Mouse (Mus musculus) embryo, embryonic 11 days (tissue): ENCODE measurements around the gene Macf1.

ENCODE experiments used
- DNase-seq: peaks from one replicate; pipeline ENCODE4 v3.0.0-alpha.2; 2015

Gene Macf1

DNA sequence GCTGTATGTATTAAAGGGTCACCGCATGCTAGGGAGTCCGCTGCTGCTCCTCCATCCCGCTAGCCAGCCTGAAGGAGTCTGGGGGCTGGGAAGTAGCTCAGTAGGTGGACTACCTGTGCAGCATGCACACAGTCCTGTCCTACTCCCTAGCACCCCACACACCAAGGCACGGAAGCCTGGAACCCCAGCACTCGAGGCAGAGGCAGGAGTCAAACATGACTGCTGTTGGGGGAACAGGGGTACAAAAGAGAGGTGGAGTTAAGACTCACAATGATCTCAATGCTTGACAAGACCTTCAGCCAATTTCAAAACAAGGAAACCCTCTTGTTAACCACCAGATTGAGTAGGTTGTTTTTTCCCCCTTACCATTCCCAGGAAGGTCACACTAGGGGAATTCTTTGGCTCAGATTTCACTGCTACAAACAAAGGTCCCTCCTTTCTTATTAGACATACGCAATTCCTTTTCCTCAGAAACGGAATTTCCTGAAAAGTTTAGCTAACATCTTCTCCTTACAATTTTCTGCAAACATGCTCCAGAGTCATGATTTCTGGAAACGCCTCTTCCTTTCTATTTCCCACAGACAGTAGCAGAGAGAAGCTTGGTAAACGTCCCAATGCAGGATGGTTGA, 256.8 kb downstream of the Macf1 start:
- no peak for DNase-seq

DNA sequence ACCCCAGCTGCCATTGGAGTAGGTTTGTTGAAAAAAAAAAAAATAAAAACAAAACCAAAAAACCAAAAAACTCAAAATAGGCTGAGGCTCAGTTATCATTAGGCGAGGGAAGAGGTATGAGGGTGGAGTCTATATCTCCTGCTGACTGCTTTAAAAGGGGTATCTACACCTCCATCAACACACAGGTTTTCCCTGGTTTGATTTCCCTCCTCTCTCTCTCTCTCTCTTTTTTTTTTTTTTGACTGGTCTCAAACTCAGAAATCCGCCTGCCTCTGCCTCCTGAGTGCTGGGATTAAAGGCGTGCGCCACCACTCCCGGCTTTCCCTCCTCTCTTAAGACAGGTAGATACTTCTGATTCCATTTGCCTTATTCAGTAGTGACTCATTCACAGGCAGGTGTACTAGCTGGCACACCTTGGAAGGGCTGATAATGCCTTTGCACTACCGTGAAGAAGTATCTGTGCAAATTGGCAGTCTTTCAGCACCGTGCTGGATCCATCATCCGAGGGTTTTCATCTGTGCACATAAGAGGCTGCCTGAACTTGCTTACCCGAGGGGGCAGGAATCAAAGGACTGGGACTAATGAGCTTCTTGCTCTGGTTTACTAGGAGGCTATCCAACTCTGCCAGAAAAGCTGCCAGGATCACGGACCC, 257.6 kb downstream of the Macf1 start:
- DNase-seq = no peak

DNA sequence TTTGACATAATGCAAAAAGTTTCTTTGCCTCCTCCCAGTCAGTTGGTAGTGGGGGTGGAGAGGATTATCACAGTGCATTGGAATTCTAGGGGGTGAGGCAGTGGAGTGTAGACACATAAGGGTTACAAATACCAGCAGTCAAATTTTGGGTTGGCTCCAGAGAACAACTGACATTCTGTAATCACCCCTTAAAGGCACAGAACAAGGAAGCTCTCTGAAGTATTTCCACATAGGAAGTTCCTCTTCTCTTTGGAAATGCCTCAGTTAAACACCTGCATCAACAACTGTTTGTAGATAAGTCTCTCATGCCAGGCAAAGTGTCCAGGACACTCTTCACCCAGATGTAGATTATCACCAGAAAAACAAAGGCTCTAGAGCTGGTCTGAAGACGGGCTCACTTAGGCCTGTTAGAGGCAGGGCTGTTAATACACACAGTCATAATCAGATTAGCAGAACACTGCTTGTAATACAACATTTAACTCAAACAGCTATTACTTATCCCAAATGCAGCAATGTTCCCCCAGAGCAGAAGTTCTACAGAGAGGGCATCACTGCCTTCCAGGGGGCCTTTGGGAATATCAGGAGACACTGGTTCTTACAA, 258.4 kb downstream of the Macf1 start:
- DNase-seq = no peak

DNA sequence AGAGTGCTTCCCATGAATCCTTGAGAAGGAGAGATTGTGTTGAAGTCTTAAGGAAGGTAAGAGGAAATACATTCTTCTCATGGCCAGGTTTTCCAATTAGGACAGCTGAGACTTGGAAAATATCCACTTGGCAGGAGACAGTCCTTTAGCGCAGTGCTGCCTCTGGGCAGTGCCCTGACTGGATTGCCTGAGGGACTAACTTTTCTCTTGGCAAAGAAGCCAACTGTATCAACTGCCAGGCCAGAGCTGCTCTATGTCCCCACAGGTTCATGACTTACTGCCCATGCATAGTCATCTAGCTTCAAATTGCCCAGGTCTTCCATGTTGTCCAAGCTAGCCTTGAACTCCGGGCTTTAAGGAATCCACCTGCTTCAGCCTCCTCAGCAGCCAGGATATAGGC, 260.1 kb downstream of the Macf1 start:
- no peak for DNase-seq

DNA sequence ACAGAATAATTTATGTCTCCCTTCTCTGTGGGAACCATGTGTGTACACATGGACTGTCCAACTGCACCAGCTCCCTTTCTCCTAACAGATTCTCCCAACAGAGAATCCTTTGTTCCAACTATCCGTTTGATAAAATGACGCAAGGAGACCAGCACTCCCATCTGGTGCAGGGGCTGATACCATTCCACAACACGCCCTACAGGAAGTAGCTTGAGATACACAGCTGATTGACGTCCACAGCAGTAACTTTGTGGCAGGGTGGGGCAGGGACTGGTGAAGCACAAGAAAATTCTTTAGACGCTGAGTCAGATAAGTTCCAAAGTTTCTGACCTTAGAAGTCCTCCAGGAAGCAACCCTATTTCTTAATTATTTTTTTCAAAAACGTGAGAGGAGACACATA, 261.3 kb downstream of the Macf1 start:
- peak; percentile 18 for DNase-seq

DNA sequence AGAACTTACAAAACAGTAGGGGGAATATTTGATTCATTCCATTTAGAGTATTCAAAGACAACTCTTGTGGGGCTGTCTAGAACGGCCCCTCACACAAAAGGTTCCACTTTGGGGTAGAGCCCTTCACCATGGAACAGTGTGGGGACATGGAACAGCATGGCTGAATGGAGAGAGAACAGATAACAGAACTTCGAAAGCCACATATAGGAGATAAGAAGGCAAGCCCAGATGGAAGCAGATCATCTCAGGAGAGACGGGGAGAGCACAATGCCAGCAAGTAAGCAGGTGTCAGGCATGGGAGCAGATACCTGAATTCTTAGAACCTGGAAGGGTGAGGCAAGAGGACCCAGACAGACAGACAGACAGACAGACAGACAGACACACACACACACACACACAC, 266.1 kb downstream of the Macf1 start:
- DNase-seq = no peak

DNA sequence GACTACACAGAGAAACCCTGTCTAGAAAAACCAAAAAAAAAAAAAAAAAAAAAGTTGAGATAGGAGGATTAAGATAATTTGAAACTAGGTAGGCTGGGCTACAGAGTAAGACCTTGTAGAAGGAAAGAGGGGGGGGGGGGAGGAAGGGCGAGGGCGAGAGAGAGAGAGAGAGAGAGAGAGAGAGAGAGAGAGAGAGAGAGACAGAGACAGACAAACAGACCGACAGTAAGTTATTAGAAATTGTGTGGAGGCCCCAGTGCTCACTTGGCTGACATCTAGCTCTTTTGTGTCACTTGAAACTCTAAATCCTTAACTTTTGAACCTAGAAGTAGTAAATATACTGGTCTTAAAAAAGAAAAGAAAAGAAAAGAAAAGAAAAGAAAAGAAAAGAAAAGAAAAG, 266.7 kb downstream of the Macf1 start:
- DNase-seq = no peak

DNA sequence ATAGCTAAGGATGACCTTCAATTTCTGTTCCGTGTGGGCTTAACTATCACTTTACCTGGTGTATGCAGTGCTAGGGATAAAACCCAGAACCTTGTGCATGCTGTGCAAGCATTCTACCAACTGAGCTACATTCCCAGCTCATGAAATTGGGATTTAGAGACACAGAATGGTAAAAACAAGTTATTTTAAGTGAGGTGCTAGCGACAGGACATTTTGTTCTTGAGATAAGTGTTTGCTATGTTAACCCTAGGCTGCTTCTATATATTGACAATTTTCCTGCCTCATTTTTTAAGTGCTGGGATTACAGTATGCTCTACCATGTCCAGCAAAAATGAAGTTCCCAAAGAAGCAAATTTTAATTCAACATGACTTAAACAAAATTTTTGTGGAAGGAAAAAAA, 267.3 kb downstream of the Macf1 start:
- DNase-seq = no peak

DNA sequence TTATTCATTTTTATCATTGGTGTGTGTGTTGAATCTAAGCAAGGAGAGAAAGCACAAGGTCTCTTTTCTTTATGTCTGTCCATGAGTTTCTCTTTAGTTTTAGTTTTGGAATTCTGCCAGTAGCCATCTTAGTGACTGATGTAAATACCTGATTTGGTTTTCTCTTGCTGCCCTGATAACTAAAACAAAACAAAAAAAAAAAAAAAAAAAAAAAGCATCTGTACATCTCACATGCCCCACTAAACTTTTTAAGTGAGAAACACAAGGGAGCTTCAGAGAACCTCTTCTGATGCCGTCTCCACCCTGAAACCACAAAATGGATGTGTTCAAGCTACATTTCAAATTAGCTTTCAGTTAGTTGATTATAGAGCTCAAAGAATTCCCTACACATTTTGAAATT, 268.6 kb downstream of the Macf1 start:
- no peak for DNase-seq

DNA sequence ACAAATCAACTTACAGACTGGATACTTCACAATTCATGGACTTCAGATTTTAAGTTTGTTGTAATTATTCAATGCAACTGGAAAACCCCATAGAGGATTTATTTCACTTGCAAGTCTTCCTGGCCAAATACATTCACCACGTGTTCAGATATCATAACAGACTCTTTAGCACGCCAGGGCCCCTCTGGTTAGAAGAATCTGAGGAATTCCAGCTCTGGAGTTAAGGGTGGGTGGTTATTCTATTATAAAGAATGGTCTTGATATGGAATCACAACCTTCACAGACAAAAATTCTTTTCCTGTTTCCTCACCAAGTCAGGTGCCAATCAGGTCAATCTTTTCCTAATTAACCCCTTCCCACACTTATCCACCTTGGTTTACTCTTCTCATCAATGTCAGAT, 270.3 kb downstream of the Macf1 start:
- no peak for DNase-seq

DNA sequence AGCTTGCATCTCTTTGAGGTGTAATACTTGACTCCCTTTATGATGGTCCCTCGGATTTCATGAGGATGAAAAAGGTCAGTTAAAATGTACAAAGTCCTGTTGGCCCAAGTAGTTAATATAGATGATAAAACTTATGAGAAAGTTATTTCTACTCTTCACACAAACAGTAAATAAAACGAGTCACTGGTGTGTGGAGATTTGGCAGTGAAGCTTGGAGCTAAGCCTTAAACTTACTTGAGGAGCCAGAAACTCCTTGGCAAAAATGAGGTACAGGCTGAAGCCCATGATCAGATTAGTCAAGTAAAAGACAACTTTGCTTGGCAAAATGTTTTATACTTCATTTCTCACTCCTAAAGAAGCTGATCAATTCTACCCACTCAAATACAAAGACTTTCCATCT, 271.2 kb downstream of the Macf1 start:
- DNase-seq = no peak

DNA sequence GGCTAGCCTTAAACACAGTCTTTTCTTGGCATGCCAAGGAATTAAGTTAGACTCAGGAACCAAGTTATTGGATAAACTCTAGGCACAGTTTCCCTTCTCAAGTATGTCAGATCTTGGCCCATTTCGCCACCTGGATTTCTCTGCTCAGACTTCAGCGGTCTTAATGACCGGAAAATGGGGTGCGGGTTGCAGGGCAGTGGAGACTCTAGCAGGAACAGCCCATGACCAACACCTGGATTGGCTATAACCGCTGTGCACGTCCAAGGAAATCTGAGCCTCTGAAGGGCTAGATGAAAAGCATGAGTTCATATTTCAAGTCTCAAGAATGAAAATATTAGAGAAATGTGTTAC, 271.7 kb downstream of the Macf1 start:
- peak; percentile 70 for DNase-seq

DNA sequence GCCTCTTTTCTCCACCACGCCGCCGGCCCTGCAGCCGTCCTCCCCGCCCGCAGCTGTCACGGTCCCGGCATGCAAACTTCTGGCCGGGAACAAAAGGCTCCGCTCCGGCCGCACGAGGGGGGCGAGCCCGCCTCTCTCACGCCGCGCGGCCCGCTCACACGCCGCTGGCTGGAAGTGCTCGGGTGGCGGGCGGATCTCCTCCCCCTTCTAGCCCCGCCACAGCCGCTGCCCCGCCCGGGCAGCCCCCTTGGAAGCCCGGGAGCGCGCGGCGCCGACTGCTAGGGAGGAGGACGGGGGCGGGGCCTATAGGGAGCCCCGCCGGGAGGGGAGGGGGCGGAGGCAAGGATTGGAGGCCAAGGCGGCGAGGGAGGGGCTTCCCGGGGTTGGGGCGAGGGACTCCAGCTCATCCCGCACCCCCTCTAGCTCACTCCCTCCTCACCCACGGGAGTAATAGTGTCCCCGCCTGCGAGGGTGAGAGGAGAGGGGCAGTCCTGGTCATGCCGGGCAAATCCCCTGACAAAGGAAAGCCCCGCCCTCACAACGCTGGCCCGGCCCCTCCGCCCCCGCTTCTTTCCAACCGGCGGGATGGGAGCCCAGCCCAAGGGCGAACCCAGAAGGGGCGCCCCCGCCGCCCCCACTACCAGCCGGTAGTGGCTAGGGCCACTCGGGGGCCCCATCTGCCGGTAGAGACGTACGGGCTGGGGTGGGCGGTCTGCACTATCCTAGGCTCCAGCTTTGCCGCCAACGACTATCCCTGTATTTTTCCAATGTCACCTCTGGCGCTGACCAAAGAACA, 272.2 kb downstream of the Macf1 start:
- peak; percentile 99 for DNase-seq

DNA sequence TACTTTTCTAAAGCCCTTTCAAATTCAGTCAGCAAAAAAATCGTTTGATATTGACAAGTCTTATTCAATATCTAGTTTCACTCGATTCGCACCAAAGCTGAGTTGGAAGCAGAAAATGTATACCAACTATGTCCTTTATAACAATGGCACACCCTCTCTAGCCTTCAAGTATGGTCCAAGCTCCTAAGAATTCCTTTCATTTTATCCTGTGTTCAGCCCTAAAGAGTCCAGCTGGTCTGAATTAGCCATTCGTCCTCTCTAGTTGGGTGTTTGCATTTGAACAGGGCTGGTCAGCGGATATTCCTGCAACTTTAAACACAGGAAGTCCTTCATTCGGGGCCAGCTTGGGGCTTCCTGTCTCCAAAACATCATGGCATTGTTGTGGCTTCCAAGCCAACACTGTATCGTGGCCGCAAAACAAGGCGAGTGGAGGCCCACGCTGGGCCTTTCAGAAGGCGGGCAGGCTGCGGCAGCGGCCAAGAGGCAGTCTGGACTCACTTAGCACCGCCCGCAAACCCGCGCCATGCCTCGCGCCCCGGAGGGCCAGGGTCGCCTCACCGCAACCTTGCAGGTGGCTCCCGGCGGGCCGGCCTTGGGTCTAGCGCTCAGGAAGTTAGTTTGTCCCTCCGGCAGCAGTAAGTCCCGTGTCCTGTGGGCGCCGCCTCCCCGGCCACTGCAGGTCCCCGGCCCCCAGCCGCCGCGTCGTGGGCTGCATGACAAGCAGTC, 273.0 kb downstream of the Macf1 start:
- DNase-seq = peak; percentile 83

DNA sequence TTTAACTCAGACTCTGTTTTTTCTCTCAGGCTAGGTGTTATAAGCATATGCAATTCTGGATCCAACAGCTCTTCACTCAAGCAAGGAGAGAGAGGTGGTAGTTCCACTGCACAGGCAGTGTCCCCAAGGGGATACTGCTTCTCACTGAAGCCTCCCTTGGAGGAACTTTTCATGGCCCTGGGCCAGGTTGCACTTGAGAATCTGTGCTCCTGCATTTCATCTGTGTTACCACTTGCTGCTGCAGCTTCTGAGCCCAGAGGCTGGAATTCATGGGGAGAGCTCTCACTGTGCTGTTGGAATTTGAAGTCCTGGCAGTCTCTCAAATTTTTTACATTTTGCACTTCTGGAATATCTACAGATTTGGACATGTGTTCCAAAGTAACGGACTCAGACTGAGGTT, 274.4 kb downstream of the Macf1 start:
- DNase-seq = no peak

DNA sequence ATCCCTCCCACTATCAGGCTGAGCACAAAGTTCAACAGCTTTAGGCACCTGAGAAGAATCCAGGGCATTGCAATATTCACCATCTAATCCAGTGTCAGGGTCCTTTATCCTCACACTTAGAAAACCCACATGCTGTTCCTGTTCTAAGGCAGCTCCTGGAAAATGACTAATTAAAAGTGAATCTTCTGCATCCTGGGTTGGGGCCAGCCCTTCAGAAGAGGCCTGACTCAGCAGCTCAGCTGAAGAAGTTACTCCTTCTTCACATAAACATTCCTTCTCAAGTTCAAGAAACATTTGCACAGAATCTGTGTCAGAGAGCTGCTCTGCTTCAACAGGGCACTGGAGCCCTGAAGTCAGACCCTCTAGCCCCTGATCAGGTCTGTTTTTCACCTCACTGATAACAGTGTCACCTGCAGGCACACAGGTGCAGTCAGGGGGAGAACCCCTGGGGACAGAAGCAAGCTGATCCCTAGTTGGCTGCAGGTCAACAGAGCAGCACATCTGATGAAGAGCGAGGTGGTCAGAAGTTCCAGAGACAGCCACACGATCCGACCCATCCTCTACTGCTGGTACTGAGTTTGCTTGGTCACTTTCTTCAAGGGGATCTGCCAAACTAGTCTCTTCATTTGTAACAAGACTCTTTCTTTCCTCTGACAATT, 275.0 kb downstream of the Macf1 start:
- DNase-seq = no peak

DNA sequence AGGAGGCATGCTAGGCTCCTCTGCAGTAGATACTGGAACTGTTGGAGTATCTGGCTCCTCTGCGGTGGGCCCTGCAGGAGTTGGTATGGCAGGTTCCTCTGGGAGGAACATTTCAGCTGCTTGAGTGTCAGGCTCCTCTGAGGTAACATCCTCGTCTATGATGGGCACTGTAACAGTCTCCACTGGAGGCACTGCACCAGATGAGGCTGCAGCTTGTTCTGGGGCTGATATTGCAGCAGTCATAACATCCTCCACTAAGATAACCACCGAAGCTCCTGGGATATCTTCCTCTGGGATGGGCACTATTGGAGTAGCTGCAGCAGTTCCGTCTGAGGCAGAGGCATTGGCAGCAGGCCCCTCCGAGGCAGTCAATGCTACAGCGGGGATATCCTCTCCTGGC, 276.4 kb downstream of the Macf1 start:
- no peak for DNase-seq

DNA sequence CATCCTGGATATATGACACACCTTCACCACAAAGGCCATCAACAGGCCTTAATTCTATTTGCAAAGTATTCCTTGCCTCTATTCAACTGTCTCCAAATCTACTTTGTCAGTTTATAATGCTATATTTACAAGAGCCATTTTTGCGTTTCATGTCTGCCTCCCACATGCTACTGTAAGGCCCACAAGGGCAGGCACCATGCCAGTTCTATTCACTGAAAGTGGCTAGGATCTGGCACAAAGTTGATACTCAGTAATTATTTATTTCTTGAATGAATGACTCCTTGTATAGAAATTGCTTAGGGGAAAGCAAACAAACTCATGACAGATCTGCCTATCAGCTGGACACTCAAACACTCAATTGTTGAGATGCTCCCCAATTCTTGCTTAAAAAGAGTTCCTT, 280.1 kb downstream of the Macf1 start:
- DNase-seq = no peak

DNA sequence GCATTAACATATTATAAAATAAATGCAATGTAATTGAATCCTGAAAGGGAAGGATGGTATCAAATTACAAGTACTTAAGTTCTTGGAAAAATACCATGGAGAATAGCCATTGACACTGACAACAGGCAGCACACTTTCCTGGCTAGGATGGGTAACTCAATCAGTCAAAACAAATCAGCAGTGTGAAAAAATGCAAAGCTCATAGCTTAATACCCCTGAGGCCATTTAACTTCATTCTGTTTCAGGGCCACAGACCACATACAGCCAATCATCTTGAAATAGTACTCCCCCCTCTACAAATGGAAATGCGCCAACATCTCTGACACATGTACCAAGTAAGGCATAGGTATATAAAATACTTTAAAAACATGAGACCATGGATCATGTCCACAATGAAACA, 281.9 kb downstream of the Macf1 start:
- DNase-seq = peak; percentile 19

DNA sequence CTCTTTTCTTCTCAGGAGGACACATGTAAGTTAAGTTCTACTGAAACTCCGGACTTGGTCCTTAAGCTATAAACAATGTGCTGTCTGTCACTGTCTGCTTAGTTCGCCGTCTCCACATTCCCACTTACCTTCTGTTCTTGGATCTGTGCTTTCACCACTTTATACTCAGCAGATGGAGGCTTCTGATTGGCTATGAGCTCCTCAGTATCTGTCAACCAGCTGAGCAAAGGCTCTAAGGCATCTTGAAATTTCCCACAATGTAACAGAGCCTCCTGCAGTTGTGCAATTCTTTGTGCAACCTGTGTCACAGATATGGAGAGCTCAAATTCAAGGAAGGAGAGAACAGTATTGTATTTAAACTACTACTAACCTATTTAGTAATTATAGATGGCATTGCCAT, 282.9 kb downstream of the Macf1 start:
- no peak for DNase-seq

DNA sequence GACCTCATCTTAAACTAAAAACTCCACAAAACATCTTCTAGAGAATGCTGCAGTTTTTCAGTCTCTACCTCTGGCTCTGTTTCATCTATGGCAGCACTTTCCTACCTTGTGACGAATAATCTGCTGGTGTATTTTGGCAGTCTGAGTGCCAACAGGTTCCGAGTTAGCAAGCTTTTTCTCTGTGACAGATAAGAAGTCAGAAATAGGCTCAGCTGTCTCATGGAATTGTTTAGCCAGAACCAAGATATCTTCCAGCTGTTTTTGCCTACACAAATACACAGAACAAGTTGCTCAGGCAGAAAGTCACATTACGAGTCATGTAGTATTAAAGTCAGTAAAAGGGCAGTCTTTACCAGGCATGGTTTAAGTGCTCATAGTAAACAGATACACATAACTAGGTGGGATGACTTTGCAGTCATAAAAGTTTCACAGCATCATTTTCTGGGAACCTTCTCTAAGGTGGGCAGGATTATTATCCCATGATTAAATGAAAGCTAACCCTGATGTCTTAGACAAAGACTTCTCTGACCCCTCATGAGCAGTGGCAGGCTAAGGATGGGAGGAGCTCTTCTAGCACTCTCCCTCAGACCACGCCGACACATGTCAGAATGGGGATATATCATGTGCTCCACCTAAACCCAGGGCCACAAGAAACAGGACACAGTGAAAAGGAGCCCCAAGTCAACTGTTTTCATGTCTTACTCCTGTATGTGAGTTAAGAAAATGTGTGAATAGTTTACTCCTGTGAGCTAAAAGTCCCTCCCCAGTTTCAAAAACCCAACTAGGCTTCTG, 286.3 kb downstream of the Macf1 start:
- no peak for DNase-seq

DNA sequence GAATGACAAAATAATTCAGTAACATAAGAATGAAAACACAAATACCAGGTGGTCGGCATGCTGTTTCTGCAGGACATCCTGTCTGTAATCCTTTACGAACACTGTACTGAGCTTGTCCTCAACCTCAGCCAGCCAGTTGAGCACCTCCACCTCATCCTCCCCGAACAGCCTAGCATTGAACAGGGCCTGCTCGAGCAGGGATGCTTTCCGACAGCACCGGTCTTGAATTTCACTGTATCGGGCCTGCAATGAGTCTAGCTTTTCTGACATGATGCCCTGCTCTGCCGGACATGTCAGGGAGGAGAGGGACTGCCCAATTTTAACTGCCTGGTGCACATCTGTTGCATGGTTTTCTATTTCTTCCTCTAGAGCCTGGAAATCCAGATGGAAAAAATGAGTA, 287.1 kb downstream of the Macf1 start:
- no peak for DNase-seq
